Comparison of ENCODE assay signal across 18 mouse cellular contexts in genomic region chr6:61786706-61787105, GRCm38 (mm10).
"Had no signal": no experiment of that assay in that cellular context is flagged by ENCODE, and none has a peak within 500 bp of the region (broad histone marks: within the 10 kb centered on the region; RNA-seq: fewer than 3 reads in every experiment).

No protein-coding gene starts in this region.

- H3K9ac ChIP-seq: lung, embryonic 14.5 days; midbrain, embryonic 12.5 days; neural tube, embryonic 12.5 days had no signal

- H3K36me3 ChIP-seq: midbrain, embryonic 10.5 days; midbrain, embryonic 12.5 days; neural tube, embryonic 12.5 days had no signal

- H3K4me2 ChIP-seq: lung, embryonic 14.5 days; midbrain, embryonic 12.5 days; neural tube, embryonic 12.5 days had no signal

- H3K27ac ChIP-seq: midbrain, embryonic 10.5 days; midbrain, embryonic 12.5 days; neural tube, embryonic 12.5 days had no signal

- ATAC-seq: midbrain, embryonic 16.5 days had no signal

- DNase-seq: lung, adult 18-20 months; lung, embryonic 14.5 days; lung, postnatal 10 days; lung, postnatal 4 days; midbrain, embryonic 14.5 days; retina, postnatal 1 day; right cerebral cortex, adult 18-20 months; right cerebral cortex, postnatal 25 days; right cerebral cortex, postnatal 4 days; spleen, adult 18-20 months; thymus, adult 18-20 months; thymus, postnatal 14 days; thymus, postnatal 36 days had no signal

- H3K4me1 ChIP-seq: midbrain, embryonic 10.5 days; neural tube, embryonic 12.5 days had no signal

- H3K9me3 ChIP-seq: midbrain, embryonic 10.5 days; midbrain, embryonic 12.5 days; neural tube, embryonic 12.5 days had no signal

- H3K4me3 ChIP-seq: midbrain, embryonic 10.5 days; midbrain, embryonic 12.5 days; myocyte; neural tube, embryonic 12.5 days had no signal

- H3K27me3 ChIP-seq: midbrain, embryonic 12.5 days; neural tube, embryonic 12.5 days had no signal
